Mouse (Mus musculus) thymus, adult 2 months (tissue): ENCODE data around the gene Mgat2.

Source experiments
- CTCF ChIP-seq: fragments of 200-500 bp; IDR thresholded peaks from 2 replicates; pipeline ENCODE4 v1.5.1; 2012; ENCODE audit warnings: mild to moderate bottlenecking, control low read depth, low read length, moderate library complexity, borderline replicate concordance; ENCODE audit not compliant: control insufficient read depth, poor library complexity, insufficient read depth; ENCODE audit errors: extremely low read depth
- POLR2A ChIP-seq: fragments of 200-500 bp; IDR thresholded peaks from 2 replicates; pipeline ENCODE4 v1.6.1; 2012; ENCODE audit warnings: mild to moderate bottlenecking, low read length, control low read depth, moderate library complexity; ENCODE audit not compliant: control insufficient read depth, poor library complexity, insufficient read depth; ENCODE audit errors: extremely low read depth

DNA sequence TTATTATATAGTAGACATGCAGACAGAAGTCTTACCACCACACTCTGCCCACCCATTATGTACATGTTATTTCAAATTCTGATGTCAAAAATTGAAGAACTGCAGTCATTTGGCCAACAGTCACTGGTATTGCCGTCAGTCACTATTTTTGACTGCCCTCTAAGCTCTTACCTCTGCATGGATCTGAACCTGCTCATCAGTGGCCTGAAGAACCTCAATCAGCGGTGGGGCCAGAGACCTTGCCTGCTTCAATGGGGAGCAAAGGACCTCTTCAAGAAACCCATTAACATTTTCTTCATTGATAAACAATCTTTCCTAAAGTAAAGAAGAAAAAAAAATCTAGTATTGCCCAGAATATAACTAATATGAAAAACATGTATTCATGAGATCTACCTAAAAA is 8.7 kb downstream of the Mgat2 start:
- no peak for TF ChIP-seq CTCF
- TF ChIP-seq POLR2A, result no peak
